Mouse (Mus musculus) CH12.LX (cell line): Measurements from ENCODE around the gene Aco1. TPM values are rescaled to one million over a fixed set of nuclear protein-coding genes. Genes with fewer than 3 reads are reported as not detected.

Experiments
- DNase-seq: peaks from one replicate; pipeline ENCODE4 v3.0.0-alpha.2; 2013; ENCODE audit errors: extremely low read depth
- H3K27ac ChIP-seq: 2 replicates; pipeline ENCODE4 v1.5.1; 2012; ENCODE audit warnings: low read depth, mild to moderate bottlenecking, control low read depth, moderate library complexity; ENCODE audit not compliant: insufficient read depth
- H3K27me3 ChIP-seq: replicated peaks from 2 replicates; pipeline ENCODE3; 2012; ENCODE audit warnings: inconsistent platforms
- H3K36me3 ChIP-seq, 2 experiments: replicated peaks in 1 of 2; 2 replicates each; pipeline versions ENCODE3 to v1.6.1; 2012; ENCODE audit warnings: inconsistent platforms in 1 of 2, low read length in 1 of 2, mild to moderate bottlenecking in 1 of 2, mixed read lengths in 1 of 2, moderate library complexity in 1 of 2; ENCODE audit not compliant: control insufficient read depth in 1 of 2, insufficient read depth in 1 of 2
- H3K4me1 ChIP-seq, 2 experiments: 2 replicates each; pipeline ENCODE4 v1.6.1; 2012; ENCODE audit warnings: inconsistent platforms in 1 of 2, moderate library complexity in 1 of 2; ENCODE audit not compliant: insufficient read depth in 2 of 2, control insufficient read depth in 1 of 2
- H3K4me2 ChIP-seq: 2 replicates; pipeline ENCODE4 v1.6.1; 2012; ENCODE audit warnings: low read depth, mild to moderate bottlenecking, control low read depth; ENCODE audit not compliant: poor library complexity, insufficient read depth, severe bottlenecking
- H3K4me3 ChIP-seq, 3 experiments: fragments of 150-350 bp in 1 of 3; sonication (generic) in 1 of 3; replicated peaks in 1 of 3; 2 replicates each; pipeline versions ENCODE3 to v1.5.1; 2011 to 2012; ENCODE audit warnings: low read depth in 2 of 3, low read length in 2 of 3, mild to moderate bottlenecking in 2 of 3, moderate library complexity in 2 of 3, control low read depth in 1 of 3, improper control_type of control experiment in 1 of 3, inconsistent platforms in 1 of 3, mixed read lengths in 1 of 3; ENCODE audit not compliant: poor library complexity in 1 of 3
- H3K79me2 ChIP-seq: replicated peaks from 2 replicates; pipeline ENCODE4 v1.6.1; 2012; ENCODE audit warnings: mild to moderate bottlenecking, moderate library complexity; ENCODE audit not compliant: control insufficient read depth, poor library complexity, insufficient read depth, severe bottlenecking; ENCODE audit errors: extremely low read depth
- H3K9ac ChIP-seq: 2 replicates; pipeline ENCODE4 v1.6.1; 2012; ENCODE audit warnings: low read depth, mild to moderate bottlenecking, control low read depth, moderate library complexity; ENCODE audit not compliant: insufficient read depth
- H3K9me3 ChIP-seq: replicated peaks from 2 replicates; pipeline ENCODE3; 2012; ENCODE audit warnings: low read length, inconsistent platforms, mixed read lengths
- BHLHE40 ChIP-seq: IDR thresholded peaks from 2 replicates; pipeline ENCODE4 v1.6.1; 2011; ENCODE audit warnings: mild to moderate bottlenecking, low read depth, low read length, improper control_type of control experiment
- CTCF ChIP-seq, 2 experiments: IDR thresholded peaks in 1 of 2; conservative IDR thresholded peaks in 1 of 2; 2 replicates each; pipeline ENCODE4 v1.5.1; 2011 to 2012; ENCODE audit warnings: low read depth in 2 of 2, low read length in 2 of 2, improper control_type of control experiment in 1 of 2, inconsistent platforms in 1 of 2, mild to moderate bottlenecking in 1 of 2, moderate library complexity in 1 of 2
- E2F4 ChIP-seq: IDR thresholded peaks from 2 replicates; pipeline ENCODE4 v1.6.1; 2011; ENCODE audit warnings: low read depth, low read length, improper control_type of control experiment; ENCODE audit not compliant: insufficient replicate concordance
- ELF1 ChIP-seq: IDR thresholded peaks from 2 replicates; pipeline ENCODE4 v1.6.1; 2014; ENCODE audit warnings: low read depth, mild to moderate bottlenecking, inconsistent platforms, low read length, improper control_type of control experiment
- ETS1 ChIP-seq: conservative IDR thresholded peaks from 2 replicates; pipeline ENCODE4 v1.6.1; 2012; ENCODE audit warnings: low read depth, mild to moderate bottlenecking, inconsistent platforms, low read length, improper control_type of control experiment, moderate library complexity
- GABPA ChIP-seq: IDR thresholded peaks from 2 replicates; pipeline ENCODE4 v1.6.1; 2012; ENCODE audit warnings: low read depth, low read length, improper control_type of control experiment, inconsistent platforms; ENCODE audit not compliant: insufficient replicate concordance
- IRF4 ChIP-seq: IDR thresholded peaks from 2 replicates; pipeline ENCODE4 v1.6.1; 2014; ENCODE audit warnings: low read depth, mild to moderate bottlenecking, inconsistent platforms, low read length, improper control_type of control experiment
- JUN ChIP-seq: IDR thresholded peaks from 2 replicates; pipeline ENCODE4 v1.6.1; 2011; ENCODE audit warnings: low read depth, mild to moderate bottlenecking, low read length, improper control_type of control experiment, moderate library complexity; ENCODE audit not compliant: insufficient read depth
- JUND ChIP-seq: conservative IDR thresholded peaks from 2 replicates; pipeline ENCODE4 v1.6.1; 2011; ENCODE audit warnings: low read depth, low read length, improper control_type of control experiment
- MAX ChIP-seq: IDR thresholded peaks from 2 replicates; pipeline ENCODE4 v1.6.1; 2011; ENCODE audit warnings: low read length, improper control_type of control experiment
- MEF2A ChIP-seq: IDR thresholded peaks from 2 replicates; pipeline ENCODE4 v1.6.1; 2014; ENCODE audit warnings: low read depth, mild to moderate bottlenecking, inconsistent platforms, low read length, improper control_type of control experiment, borderline replicate concordance
- NELFE ChIP-seq: IDR thresholded peaks from 2 replicates; pipeline ENCODE4 v1.6.1; 2011; ENCODE audit warnings: low read depth, low read length, improper control_type of control experiment
- POLR2A ChIP-seq: IDR thresholded peaks from 2 replicates; pipeline ENCODE4 v1.6.1; 2011; ENCODE audit warnings: low read depth, mild to moderate bottlenecking, improper control_type of control experiment, low read length
- POLR2AphosphoS2 ChIP-seq: IDR thresholded peaks from 2 replicates; pipeline ENCODE4 v1.6.1; 2011; ENCODE audit warnings: low read depth, low read length, improper control_type of control experiment
- SMC3 ChIP-seq: IDR thresholded peaks from 2 replicates; pipeline ENCODE4 v1.6.1; 2011; ENCODE audit warnings: low read depth, low read length, improper control_type of control experiment
- TCF12 ChIP-seq: IDR thresholded peaks from 2 replicates; pipeline ENCODE4 v1.6.1; 2014; ENCODE audit warnings: low read depth, mild to moderate bottlenecking, inconsistent platforms, low read length, improper control_type of control experiment
- ZMIZ1 ChIP-seq: IDR thresholded peaks from 2 replicates; pipeline ENCODE4 v1.6.1; 2012; ENCODE audit warnings: low read depth, mild to moderate bottlenecking, inconsistent platforms, low read length, improper control_type of control experiment
- dilution Hi-C: fragments of 300-500 bp; cut with MboI; formaldehyde crosslinking; loops from 2 replicates; pipeline ENCODE4 v1.14.3; 2020; ENCODE audit warnings: low sequenced_read_pairs; ENCODE audit not compliant: extremely low pct_unique_long_range_greater_than_20kb, extremely low pct_ligation_motif_present
- in situ Hi-C: fragments of 300-500 bp; cut with MboI; formaldehyde crosslinking; loops from 3 replicates; pipeline ENCODE4 v1.14.3; 2019; ENCODE audit warnings: low sequenced_read_pairs, low pct_ligation_motif_present, low pct_unique_long_range_greater_than_20kb, mixed read lengths
- polyA plus RNA-seq: library from polyadenylated mRNA; unstranded; fragments of >175 nt; gene quantifications from 2 replicates; pipeline ENCODE4 v1.2.1, GENCODE M21; 2012; ENCODE audit warnings: low read depth; ENCODE audit not compliant: insufficient read length
- total RNA-seq, 2 experiments: library from RNA; depleted of rRNA; stranded (reverse); fragments of 300-350 nt in 1 of 2; fragments of >200 nt in 1 of 2; gene quantifications; 2 replicates each; pipeline ENCODE4 v1.2.3; 2012 to 2014

The Aco1 gene
- total and polyA plus RNA-seq, 3 experiments = 23.2 to 27.1 (median 24.8) TPM

- H3K9me3 ChIP-seq = peaks cover under 1% of the 10 kb centered on the region
- H3K9ac ChIP-seq = no peak overlapping the region
- H3K79me2 ChIP-seq = no peaks in the 10 kb centered on the region
- dilution Hi-C loops (no loop called here), in situ Hi-C loops (no loop called here)
- H3K4me2 ChIP-seq = no peak overlapping the region
- TF ChIP-seq E2F4 (no peak), JUN (no peak), GABPA (no peak), MAX (no peak), POLR2A (no peak), BHLHE40 (no peak)
- no peak overlapping the region for H3K27ac ChIP-seq
- H3K4me1 ChIP-seq = peaks cover 0 to 29% of the 10 kb centered on the region in 2 experiments; a peak in 2 of 4 replicates
- no peaks in the 10 kb centered on the region for H3K27me3 ChIP-seq
- DNase-seq = no peak
- peaks cover 0 to 18% of the 10 kb centered on the region in 2 experiments for H3K36me3 ChIP-seq
- no peak overlapping the region for H3K4me3 ChIP-seq
These were observed 12.7 kb downstream of the Aco1 start for GRCm38 (mm10) chr4:40155467-40155999.

- H3K4me2 ChIP-seq = no peak overlapping the region
- in situ Hi-C loops = no loop called here
- no peak for DNase-seq
- H3K9me3 ChIP-seq = peaks cover 6% of the 10 kb centered on the region
- H3K27ac ChIP-seq = no peak overlapping the region
- peaks cover 0 to 29% of the 10 kb centered on the region in 2 experiments; a peak in 2 of 4 replicates for H3K4me1 ChIP-seq
- H3K36me3 ChIP-seq = peaks cover 0 to 23% of the 10 kb centered on the region in 2 experiments
- no peak for TF ChIP-seq IRF4
- TF ChIP-seq JUND = no peak
- no peak for TF ChIP-seq ELF1
- no peak for TF ChIP-seq ZMIZ1
- TF ChIP-seq MEF2A = no peak
- TF ChIP-seq CTCF (conservative IDR thresholded peaks at IDR 0.05 in 1 of 2, IDR thresholded peaks at IDR 0.05 in 1 of 2; ENCODE audit: low read depth in 2 of 2, low read length in 2 of 2) = no peak
- no peak for TF ChIP-seq POLR2AphosphoS2
- no peak for TF ChIP-seq MAX
- no peak for TF ChIP-seq ETS1
- no peak for TF ChIP-seq BHLHE40
- TF ChIP-seq TCF12 = no peak
- TF ChIP-seq NELFE = no peak
- TF ChIP-seq POLR2A = no peak
- no peak for TF ChIP-seq SMC3
- TF ChIP-seq, all 38 proteins: peak for 0
- Histone ChIP-seq H3K27me3 (no peaks in the 10 kb centered on the region), H3K9ac (no peak overlapping the region), H3K4me3 (no peak overlapping the region), H3K79me2 (no peaks in the 10 kb centered on the region)
- dilution Hi-C loops = no loop called here
These were observed 13.3 kb downstream of the Aco1 start for GRCm38 (mm10) chr4:40156153-40156552.
